Mouse (Mus musculus) urinary bladder, postnatal 10 days (tissue): ENCODE data around the gene Gm21969.
A peak's percentile ranks its signal among the peaks of the same experiment; 100 is the strongest.

Experiments
- DNase-seq: peaks from one replicate; pipeline ENCODE4 v3.0.0; 2022; ENCODE audit warnings: low spot score

Gm21969 gene

GRCm38 (mm10) chr4:139585713-139586112, 17.3 kb upstream of the Gm21969 start:
- DNase-seq: no peak

- no peak for DNase-seq
Observed at GRCm38 (mm10) chr4:139587370-139587769, 15.6 kb upstream of the Gm21969 start.

- no peak for DNase-seq
Observed at GRCm38 (mm10) chr4:139587773-139588172, 15.2 kb upstream of the Gm21969 start.

- DNase-seq: no peak
Observed at GRCm38 (mm10) chr4:139589351-139590027, 13.5 kb upstream of the Gm21969 start.

- DNase-seq: no peak
Observed at GRCm38 (mm10) chr4:139590446-139590845, 12.5 kb upstream of the Gm21969 start.

- DNase-seq: no peak
Observed at GRCm38 (mm10) chr4:139592895-139593294, 10.1 kb upstream of the Gm21969 start.

- DNase-seq: no peak
Observed at GRCm38 (mm10) chr4:139593383-139593782, 9.6 kb upstream of the Gm21969 start.

GRCm38 (mm10) chr4:139594062-139594461, 8.9 kb upstream of the Gm21969 start:
- no peak for DNase-seq

- no peak for DNase-seq
Observed at GRCm38 (mm10) chr4:139596715-139597114, 6.3 kb upstream of the Gm21969 start.

GRCm38 (mm10) chr4:139597286-139598284, 5.4 kb upstream of the Gm21969 start:
- no peak for DNase-seq

GRCm38 (mm10) chr4:139598356-139598755, 4.6 kb upstream of the Gm21969 start:
- DNase-seq: no peak

- peak; percentile 50 for DNase-seq
Observed at GRCm38 (mm10) chr4:139598950-139599518, 4.0 kb upstream of the Gm21969 start.

GRCm38 (mm10) chr4:139601519-139602356, 1.2 kb upstream of the Gm21969 start:
- DNase-seq: no peak

GRCm38 (mm10) chr4:139605216-139605615, 2.2 kb downstream of the Gm21969 start:
- DNase-seq: no peak

GRCm38 (mm10) chr4:139606732-139607131, 3.7 kb downstream of the Gm21969 start:
- DNase-seq: no peak

- DNase-seq: no peak
Observed at GRCm38 (mm10) chr4:139608975-139609374, 6.0 kb downstream of the Gm21969 start.

- no peak for DNase-seq
Observed at GRCm38 (mm10) chr4:139610954-139611353, 8.0 kb downstream of the Gm21969 start.

- DNase-seq: peak; percentile 54
Observed at GRCm38 (mm10) chr4:139611542-139611953, 8.6 kb downstream of the Gm21969 start.

- DNase-seq: no peak
Observed at GRCm38 (mm10) chr4:139614524-139615260, 11.7 kb downstream of the Gm21969 start.

GRCm38 (mm10) chr4:139616276-139617000, 13.5 kb downstream of the Gm21969 start:
- DNase-seq: no peak
